Mouse (Mus musculus) myocyte (in vitro differentiated cells): ENCODE measurements at regions not wholly inside any gene's neighbourhood (a gene's known extent, or its start where the extent isn't known, plus 50 kb on each side); places are given as distances from the start of the nearest gene placed in this dataset.

Experiments
- H3K27me3 ChIP-seq: one replicate; pipeline ENCODE4 v1.6.1; 2011; ENCODE audit not compliant: control insufficient read depth, insufficient read depth, insufficient read length
- H3K36me3 ChIP-seq: one replicate; pipeline ENCODE4 v1.6.1; 2011; ENCODE audit not compliant: control insufficient read depth, insufficient read depth
- H3K4me2 ChIP-seq: one replicate; pipeline ENCODE4 v1.6.1; 2011; ENCODE audit warnings: low read depth, control low read depth
- H3K4me3 ChIP-seq: one replicate; pipeline ENCODE4 v1.5.1; 2011; ENCODE audit warnings: mild to moderate bottlenecking, control low read depth, moderate library complexity
- H3K79me2 ChIP-seq: one replicate; pipeline ENCODE4 v1.6.1; 2011; ENCODE audit not compliant: control insufficient read depth, insufficient read depth
- H3ac ChIP-seq: one replicate; pipeline ENCODE4 v1.6.1; 2011; ENCODE audit not compliant: control insufficient read depth, insufficient read length
- CEBPB ChIP-seq: IDR thresholded peaks from 2 replicates; pipeline ENCODE4 v1.6.1; 2011; ENCODE audit warnings: mild to moderate bottlenecking, moderate library complexity; ENCODE audit not compliant: poor library complexity, insufficient read depth, severe bottlenecking
- E2F4 ChIP-seq: IDR thresholded peaks from one replicate; pipeline ENCODE4 v1.6.1; 2011; ENCODE audit warnings: mild to moderate bottlenecking, control low read depth, moderate library complexity; ENCODE audit not compliant: insufficient read depth
- MAX ChIP-seq: IDR thresholded peaks from one replicate; pipeline ENCODE4 v1.6.1; 2011; ENCODE audit warnings: low read depth, mild to moderate bottlenecking, control low read depth
- MYOD1 ChIP-seq, 3 experiments: IDR thresholded peaks; one replicate each; pipeline ENCODE4 v1.6.1; 2011; ENCODE audit warnings: control low read depth in 2 of 3, low read depth in 2 of 3, mild to moderate bottlenecking in 2 of 3, moderate library complexity in 1 of 3; ENCODE audit not compliant: insufficient read length in 2 of 3, control insufficient read depth in 1 of 3
- MYOG ChIP-seq, 3 experiments: IDR thresholded peaks; one replicate each; pipeline ENCODE4 v1.6.1; 2011; ENCODE audit warnings: control low read depth in 2 of 3, low read depth in 2 of 3, mild to moderate bottlenecking in 2 of 3; ENCODE audit not compliant: insufficient read length in 2 of 3, control insufficient read depth in 1 of 3, insufficient read depth in 1 of 3
- POLR2A ChIP-seq: IDR thresholded peaks from one replicate; pipeline ENCODE4 v1.6.1; 2011; ENCODE audit warnings: low read depth, mild to moderate bottlenecking, control low read depth, moderate library complexity; ENCODE audit not compliant: insufficient read length
- POLR2AphosphoS2 ChIP-seq: IDR thresholded peaks from one replicate; pipeline ENCODE4 v1.6.1; 2011; ENCODE audit warnings: low read depth, control low read depth; ENCODE audit not compliant: insufficient read length
- REST ChIP-seq: IDR thresholded peaks from one replicate; pipeline ENCODE4 v1.6.1; 2011; ENCODE audit warnings: mild to moderate bottlenecking, control low read depth, moderate library complexity; ENCODE audit not compliant: insufficient read depth, insufficient read length
- SRF ChIP-seq: IDR thresholded peaks from one replicate; pipeline ENCODE4 v1.6.1; 2011; ENCODE audit warnings: low read depth; ENCODE audit not compliant: control insufficient read depth, insufficient read length
- TCF12 ChIP-seq: IDR thresholded peaks from one replicate; pipeline ENCODE4 v1.6.1; 2011; ENCODE audit warnings: mild to moderate bottlenecking, control low read depth; ENCODE audit not compliant: poor library complexity, insufficient read depth, severe bottlenecking
- TCF3 ChIP-seq: IDR thresholded peaks from one replicate; pipeline ENCODE4 v1.6.1; 2011; ENCODE audit warnings: low read depth, control low read depth; ENCODE audit not compliant: insufficient read length
- USF1 ChIP-seq: IDR thresholded peaks from one replicate; pipeline ENCODE4 v1.6.1; 2011; ENCODE audit warnings: low read depth, mild to moderate bottlenecking, control low read depth, moderate library complexity

GRCm38 (mm10) chr10:114953358-114953757, 151.3 kb upstream of the Trhde start:
- Histone ChIP-seq H3K4me3 (no peak overlapping the region), H3K4me2 (no peak overlapping the region), H3K36me3 (no peaks in the 10 kb centered on the region), H3K27me3 (no peaks in the 10 kb centered on the region), H3K79me2 (no peaks in the 10 kb centered on the region), H3ac (no peak overlapping the region)
- no peak for TF ChIP-seq POLR2AphosphoS2
- no peak for TF ChIP-seq CEBPB
- no peak for TF ChIP-seq E2F4
- TF ChIP-seq MYOG (IDR thresholded peaks at IDR 0.05; ENCODE audit: control insufficient read depth in 1 of 3, insufficient read depth in 1 of 3, insufficient read length in 2 of 3, low read depth in 2 of 3): no peak
- no peak for TF ChIP-seq MYOD1 (IDR thresholded peaks at IDR 0.05; ENCODE audit: control insufficient read depth in 1 of 3, insufficient read length in 2 of 3, low read depth in 2 of 3)
- no peak for TF ChIP-seq MAX
- TF ChIP-seq USF1: no peak
- no peak for TF ChIP-seq POLR2A
- TF ChIP-seq TCF12: no peak
- no peak for TF ChIP-seq TCF3
- no peak for TF ChIP-seq SRF

GRCm38 (mm10) chr10:114949194-114949593, 147.1 kb upstream of the Trhde start:
- H3K27me3 ChIP-seq: no peaks in the 10 kb centered on the region
- TF ChIP-seq TCF3 (no peak), TCF12 (no peak), MYOG (IDR thresholded peaks at IDR 0.05; ENCODE audit: control insufficient read depth in 1 of 3, insufficient read depth in 1 of 3, insufficient read length in 2 of 3, low read depth in 2 of 3) (no peak), MYOD1 (IDR thresholded peaks at IDR 0.05; ENCODE audit: control insufficient read depth in 1 of 3, insufficient read length in 2 of 3, low read depth in 2 of 3) (no peak), E2F4 (no peak), SRF (no peak), USF1 (no peak), MAX (no peak), CEBPB (no peak), REST (no peak), POLR2AphosphoS2 (no peak), POLR2A (no peak)
- H3K4me2 ChIP-seq: no peak overlapping the region
- no peaks in the 10 kb centered on the region for H3K79me2 ChIP-seq
- H3ac ChIP-seq: no peak overlapping the region
- H3K4me3 ChIP-seq: no peak overlapping the region
- no peaks in the 10 kb centered on the region for H3K36me3 ChIP-seq

DNA sequence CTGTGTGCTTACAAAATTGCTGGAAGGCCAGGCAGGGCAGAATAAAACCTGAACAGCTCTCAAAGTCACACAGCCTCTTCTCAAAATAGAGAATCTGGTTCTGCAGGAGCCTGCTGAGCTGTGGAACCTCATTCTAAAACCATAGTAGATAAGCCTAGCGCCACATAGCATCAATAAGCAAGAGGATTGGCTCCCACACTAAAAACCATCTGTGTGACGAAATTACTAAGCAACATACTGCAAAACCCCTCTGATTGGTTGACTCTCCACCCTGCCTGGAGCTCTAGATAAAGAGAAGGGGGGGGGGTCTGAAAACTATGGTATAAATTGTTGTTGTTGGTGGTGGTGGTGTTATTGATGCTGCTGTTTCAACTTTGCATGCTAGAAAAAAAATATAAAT, 122.6 kb upstream of the Trhde start:
- no peaks in the 10 kb centered on the region for H3K79me2 ChIP-seq
- no peaks in the 10 kb centered on the region for H3K27me3 ChIP-seq
- H3ac ChIP-seq: no peak overlapping the region
- no peak overlapping the region for H3K4me3 ChIP-seq
- no peaks in the 10 kb centered on the region for H3K36me3 ChIP-seq
- no peak overlapping the region for H3K4me2 ChIP-seq
- TF ChIP-seq MYOD1 (IDR thresholded peaks at IDR 0.05; ENCODE audit: control insufficient read depth in 1 of 3, insufficient read length in 2 of 3, low read depth in 2 of 3): no peak
- TF ChIP-seq CEBPB: no peak
- no peak for TF ChIP-seq USF1
- TF ChIP-seq POLR2AphosphoS2: no peak
- TF ChIP-seq REST: no peak
- no peak for TF ChIP-seq TCF12
- TF ChIP-seq MYOG (IDR thresholded peaks at IDR 0.05; ENCODE audit: control insufficient read depth in 1 of 3, insufficient read depth in 1 of 3, insufficient read length in 2 of 3, low read depth in 2 of 3): no peak
- TF ChIP-seq SRF: no peak

DNA sequence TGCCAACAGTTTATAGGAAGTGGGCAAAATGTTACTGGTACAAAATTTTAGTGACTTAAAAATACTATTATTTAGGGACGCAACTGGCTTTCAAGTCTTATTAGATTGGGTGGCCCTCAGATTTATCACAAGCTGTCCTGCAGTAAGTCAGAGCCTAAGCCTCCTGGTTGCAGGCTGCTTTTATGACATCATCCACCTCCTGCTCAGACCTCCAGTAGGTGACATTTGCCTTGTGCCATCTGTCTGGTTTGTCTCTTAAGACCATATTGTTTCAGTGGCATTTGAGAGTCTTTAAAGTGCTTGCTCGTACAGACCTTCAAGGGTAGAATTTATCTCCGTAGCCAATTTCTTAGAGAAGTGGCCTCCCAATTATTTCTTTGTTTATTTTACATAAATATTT, 111.9 kb upstream of the Trhde start:
- TF ChIP-seq TCF12: no peak
- TF ChIP-seq MAX: no peak
- no peak for TF ChIP-seq CEBPB
- TF ChIP-seq MYOD1 (IDR thresholded peaks at IDR 0.05; ENCODE audit: control insufficient read depth in 1 of 3, insufficient read length in 2 of 3, low read depth in 2 of 3): no peak
- no peak for TF ChIP-seq USF1
- TF ChIP-seq POLR2AphosphoS2: no peak
- TF ChIP-seq MYOG (IDR thresholded peaks at IDR 0.05; ENCODE audit: control insufficient read depth in 1 of 3, insufficient read depth in 1 of 3, insufficient read length in 2 of 3, low read depth in 2 of 3): no peak
- no peak for TF ChIP-seq REST
- no peak for TF ChIP-seq E2F4

GRCm38 (mm10) chr10:114891916-114892315, 89.8 kb upstream of the Trhde start:
- no peaks in the 10 kb centered on the region for H3K27me3 ChIP-seq
- H3K4me3 ChIP-seq: no peak overlapping the region
- H3K36me3 ChIP-seq: no peaks in the 10 kb centered on the region
- TF ChIP-seq MYOG (IDR thresholded peaks at IDR 0.05; ENCODE audit: control insufficient read depth in 1 of 3, insufficient read depth in 1 of 3, insufficient read length in 2 of 3, low read depth in 2 of 3) (no peak), CEBPB (no peak), TCF12 (no peak), POLR2A (no peak), MYOD1 (IDR thresholded peaks at IDR 0.05; ENCODE audit: control insufficient read depth in 1 of 3, insufficient read length in 2 of 3, low read depth in 2 of 3) (no peak), TCF3 (no peak), USF1 (no peak)
- H3K4me2 ChIP-seq: no peak overlapping the region
- no peaks in the 10 kb centered on the region for H3K79me2 ChIP-seq
- no peak overlapping the region for H3ac ChIP-seq

More for the DNA sequence above, 111.9 kb upstream of the Trhde start:
- no peak overlapping the region for H3K4me3 ChIP-seq
- H3ac ChIP-seq: no peak overlapping the region
- no peak overlapping the region for H3K4me2 ChIP-seq
- H3K27me3 ChIP-seq: no peaks in the 10 kb centered on the region
- H3K79me2 ChIP-seq: no peaks in the 10 kb centered on the region
- no peaks in the 10 kb centered on the region for H3K36me3 ChIP-seq
